Mouse (Mus musculus) adrenal gland, postnatal 4 days (tissue): ENCODE data around the gene Sncg. TPM values are rescaled to one million over a fixed set of nuclear protein-coding genes. Genes with fewer than 3 reads are reported as not detected.

Experiments
- DNase-seq, 2 experiments: peaks; one replicate each; pipeline ENCODE4 v3.0.0; 2021 to 2022; ENCODE audit warnings: low spot score in 2 of 2, mixed read lengths in 2 of 2
- total RNA-seq, 2 experiments: library from RNA; stranded (reverse); gene quantifications; 2 replicates each; pipeline ENCODE4 v1.2.3; 2021

Sncg gene
- total RNA-seq, 2 experiments from 2014 or later = 17.2 to 45.8 TPM

DNA sequence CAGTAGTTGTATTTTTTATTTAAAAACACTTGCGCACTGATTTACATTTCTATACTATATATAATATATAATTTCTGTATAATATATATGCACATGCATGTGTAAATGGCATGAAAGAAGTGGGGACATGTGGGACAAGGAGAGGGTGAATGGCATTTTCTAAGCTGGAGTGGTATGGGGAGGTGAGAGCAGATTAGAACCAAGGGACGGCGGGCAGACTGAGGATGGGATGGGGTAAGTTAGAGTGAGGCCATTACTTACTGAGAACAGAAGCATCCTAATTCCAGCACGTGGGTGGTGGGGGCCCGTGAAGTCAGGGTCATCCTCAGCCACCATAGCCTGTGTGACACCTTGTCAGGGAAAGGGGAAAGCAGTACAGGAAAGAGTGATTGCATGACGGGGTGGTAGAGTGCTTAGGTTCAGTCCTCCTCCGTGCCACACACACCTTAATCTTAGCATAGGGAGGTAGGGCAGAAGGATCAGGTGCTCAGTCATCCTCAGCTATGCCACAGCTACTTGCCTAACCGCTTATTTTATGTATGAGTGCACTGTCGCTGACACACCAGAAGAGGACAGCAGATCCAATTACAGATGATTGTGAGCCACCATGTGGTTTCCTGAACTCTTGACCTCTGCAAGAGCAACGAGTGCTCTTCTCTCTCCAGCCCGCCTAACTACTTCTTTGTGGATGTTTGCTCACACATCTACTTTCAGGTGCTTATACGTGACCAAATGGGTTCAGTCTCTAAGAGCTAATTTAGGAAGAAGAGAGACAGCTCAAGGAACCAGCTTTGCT lies 28.6 kb downstream of the Sncg start:
- no peak for DNase-seq

DNA sequence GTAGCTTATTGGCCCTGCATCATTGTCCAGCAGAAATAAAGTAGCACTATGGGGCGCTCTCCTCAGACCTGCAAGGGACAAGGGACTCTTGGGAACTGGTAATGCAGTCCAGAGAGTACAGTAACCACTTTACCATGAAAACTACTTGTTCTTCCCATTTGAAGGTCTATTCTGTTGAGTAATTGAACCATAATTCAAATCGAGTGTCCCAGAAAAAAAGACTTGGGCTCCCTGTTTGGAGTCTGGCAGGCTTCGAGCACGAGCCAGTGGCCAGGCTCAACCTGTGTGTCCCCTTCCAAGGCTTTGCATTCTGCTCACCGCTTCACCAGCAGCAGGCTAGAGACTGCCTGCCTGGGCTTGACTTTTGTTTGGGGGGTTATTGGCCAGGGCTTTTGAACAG lies 30.2 kb downstream of the Sncg start:
- no peak for DNase-seq

DNA sequence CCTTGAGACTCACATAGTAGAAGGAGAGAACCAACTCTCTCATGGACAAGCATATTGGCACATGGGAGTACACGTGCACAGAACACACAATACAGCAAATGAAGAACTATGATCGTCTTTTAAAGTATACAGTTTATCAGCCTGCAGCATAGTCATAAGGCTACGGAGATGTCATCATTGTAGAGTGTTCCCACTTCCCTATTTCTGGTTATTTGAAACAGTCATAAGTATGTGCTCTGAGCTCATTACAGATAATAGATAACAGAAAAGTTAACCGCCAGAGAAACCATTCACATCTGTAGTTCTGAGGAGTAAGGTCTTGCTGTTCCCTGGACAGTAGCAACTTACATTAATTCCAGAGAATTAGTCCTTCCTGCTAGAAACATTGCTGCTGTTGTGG lies 31.5 kb downstream of the Sncg start:
- no peak for DNase-seq

DNA sequence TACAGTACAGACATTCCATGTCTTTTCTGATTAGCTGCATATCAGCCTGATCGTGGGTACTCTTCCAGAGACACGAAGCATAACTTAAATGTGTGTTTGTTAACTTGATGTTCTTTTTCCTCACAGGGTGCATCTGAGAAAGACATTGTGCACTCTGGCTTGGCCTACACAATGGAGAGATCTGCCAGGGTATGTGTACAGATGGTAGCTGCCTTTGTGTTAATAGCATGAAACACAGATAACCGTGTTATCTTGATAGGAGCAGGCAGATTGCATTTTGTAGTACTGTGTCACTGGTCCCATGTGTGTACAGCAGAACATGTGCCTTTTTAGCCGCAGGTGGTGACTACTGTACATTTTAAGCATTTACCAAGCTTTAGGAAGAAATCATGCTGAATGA lies 32.6 kb downstream of the Sncg start:
- no peak for DNase-seq

DNA sequence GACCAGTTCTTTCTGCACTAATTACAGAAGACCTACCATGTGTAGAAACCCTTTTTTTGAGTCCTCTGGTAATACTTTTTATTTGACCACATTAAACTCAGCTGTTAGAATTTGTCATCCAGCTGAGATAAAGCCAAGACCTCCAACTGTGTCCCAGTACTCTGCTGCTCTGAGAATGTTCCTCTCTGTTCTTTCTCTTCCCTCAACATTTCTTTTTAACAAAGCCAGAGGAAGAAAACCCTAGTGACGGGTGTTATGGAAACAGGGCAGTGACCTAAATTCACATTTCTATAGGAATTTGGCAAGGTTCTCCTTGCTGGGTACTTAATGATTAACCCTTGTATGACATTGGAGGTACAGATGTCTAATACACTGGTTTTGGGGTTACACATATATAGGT lies 35.1 kb downstream of the Sncg start:
- DNase-seq = no peak

DNA sequence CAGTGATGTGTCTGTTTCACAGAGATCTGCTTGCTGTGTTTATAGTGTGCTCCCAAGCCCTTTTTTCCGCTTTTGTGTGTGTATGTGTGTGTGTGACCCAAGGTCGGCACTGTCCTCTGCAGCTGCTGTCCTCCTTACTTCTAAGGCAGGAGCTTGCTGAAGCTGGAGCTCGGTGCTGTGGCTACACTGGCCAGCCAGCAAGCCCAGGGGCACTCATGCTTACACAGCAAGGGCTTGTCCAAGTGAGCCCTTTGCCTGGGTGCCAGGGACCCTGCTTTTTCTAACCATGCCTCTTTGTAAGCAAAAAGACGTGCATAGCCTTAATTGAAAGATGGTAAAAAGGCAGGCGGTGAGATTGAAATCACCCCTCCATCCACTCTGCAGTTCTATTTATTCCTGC lies 42.1 kb downstream of the Sncg start:
- DNase-seq = no peak

DNA sequence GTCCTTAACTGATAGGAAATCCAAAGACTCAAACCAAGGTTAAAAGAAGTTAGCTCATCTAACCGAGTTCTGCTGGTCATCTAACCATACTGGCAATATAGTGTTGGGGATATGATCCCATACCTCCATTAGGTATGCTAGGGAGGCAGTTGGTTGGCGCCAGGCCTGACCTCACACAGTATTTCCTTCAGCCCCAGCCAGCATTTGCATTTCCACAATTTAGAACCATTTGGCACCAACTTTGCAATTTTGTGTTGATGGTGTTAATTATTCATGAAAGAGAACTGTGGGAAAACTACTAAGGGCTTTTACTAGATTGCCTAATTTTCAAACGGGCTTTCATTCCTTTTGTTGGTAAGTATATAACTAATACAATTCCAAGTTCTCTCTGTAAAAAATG lies 42.7 kb downstream of the Sncg start:
- DNase-seq = no peak

DNA sequence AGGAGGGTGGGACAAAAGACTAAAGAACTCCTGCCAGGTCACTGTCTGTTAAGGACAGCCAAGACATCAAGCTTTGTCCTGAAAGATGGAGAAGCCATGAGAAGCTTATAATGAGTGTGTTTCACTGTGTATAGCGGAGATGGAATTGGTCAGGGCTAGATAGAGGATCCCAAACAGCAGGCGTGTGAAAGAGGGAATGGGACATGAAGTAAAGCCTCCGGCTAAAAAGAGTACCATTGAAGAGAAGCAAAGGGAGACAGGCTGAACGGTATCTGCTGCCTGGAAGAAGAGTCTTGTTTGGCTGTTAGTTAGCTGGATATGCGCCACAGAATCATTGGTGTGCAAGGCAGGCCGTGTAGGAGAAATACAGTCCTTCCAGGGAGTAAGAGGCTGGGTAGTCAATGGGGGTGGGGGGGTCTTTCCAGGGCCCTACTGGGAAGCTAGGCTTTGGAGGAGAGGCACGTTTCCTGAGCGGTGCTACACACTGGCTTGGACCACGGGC lies 43.9 kb downstream of the Sncg start:
- no peak for DNase-seq

DNA sequence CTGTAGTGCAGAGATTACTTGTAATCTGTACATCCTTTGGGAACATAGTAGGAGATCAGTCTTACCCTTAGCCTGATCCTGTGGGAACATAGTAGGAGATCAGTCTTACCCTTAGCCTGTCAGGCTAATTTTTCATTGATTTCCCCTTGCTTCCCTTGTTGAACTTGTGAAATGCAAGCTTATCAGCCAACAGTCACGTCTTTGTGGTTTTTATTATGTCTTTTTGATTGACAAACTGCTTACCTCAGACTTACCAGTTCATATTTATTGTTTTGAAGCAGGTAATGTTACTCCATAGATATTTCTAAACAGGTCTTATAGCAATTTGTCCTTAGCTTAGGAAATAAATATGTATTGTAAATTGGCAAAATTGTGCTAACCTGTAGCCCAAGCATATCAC lies 47.0 kb downstream of the Sncg start:
- no peak for DNase-seq

DNA sequence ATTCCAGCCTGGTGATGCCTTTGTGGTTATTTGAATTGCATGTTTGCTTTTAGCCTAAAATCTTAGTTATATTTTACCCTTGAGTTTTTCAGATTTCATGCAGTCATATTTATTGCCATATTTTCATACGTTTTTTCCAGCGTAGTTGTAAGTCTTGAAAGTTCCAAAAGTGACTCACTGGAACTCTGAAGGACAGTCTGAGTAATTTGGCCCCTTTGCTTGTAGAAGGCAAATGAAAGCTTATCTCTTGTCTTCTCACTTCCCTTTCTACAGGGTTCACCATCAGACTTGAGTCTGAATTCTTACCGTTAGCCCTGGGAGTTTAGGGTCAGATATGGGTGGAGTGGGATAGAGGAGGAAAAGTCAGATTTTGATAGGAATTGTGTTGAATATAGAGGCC lies 48.0 kb downstream of the Sncg start:
- DNase-seq = no peak

DNA sequence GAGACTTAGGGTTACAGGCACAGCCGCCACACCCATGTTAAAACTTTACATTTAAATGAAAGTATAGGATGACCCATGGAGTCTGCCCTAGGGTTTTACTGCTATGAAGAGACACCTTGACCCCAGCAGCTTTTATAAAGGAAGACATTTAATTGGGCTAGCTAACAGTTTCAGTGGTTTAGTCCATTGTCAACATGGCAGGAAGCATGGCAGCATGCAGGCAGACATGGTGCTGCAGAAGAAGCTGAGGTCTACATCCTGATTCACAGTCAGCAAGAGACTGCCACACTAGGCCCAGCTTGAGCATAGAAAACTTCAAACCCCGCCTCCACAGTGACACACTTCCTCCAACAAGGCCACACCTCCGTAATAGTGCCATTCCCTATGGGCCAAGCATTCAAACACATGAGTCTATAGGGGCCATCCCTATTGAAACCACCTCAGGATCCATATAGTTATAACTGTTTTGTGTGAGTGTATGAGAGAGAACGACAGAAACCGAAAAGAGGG lies 51.0 kb downstream of the Sncg start:
- DNase-seq = no peak

Other genes starting within 250 kb of the Sncg start
- under 1 TPM in 1 of 2 experiments, not detected in 1; 0.20 TPM for gene Npy4r, start 222.3 kb downstream of the Sncg start, total RNA-seq
- gene Gprin2, start 173.1 kb downstream of the Sncg start, total RNA-seq = 1 to 10 TPM; 3.0 to 3.9 TPM
- 1 to 10 TPM; 1.1 to 1.3 TPM for gene Syt15, start 155.2 kb downstream of the Sncg start, total RNA-seq
- gene Shld2, start 64.3 kb downstream of the Sncg start, total RNA-seq = 10 to 100 TPM; 12.6 to 16.0 TPM
- 100 to 1,000 TPM; 220 to 286 TPM for gene Glud1, start 64.1 kb downstream of the Sncg start, total RNA-seq
- not detected for gene Fam25c, start 19.4 kb downstream of the Sncg start, total RNA-seq
- gene Mmrn2, start 676 bp upstream of the Sncg start, total RNA-seq = 10 to 100 TPM; 26.0 to 28.3 TPM
- 10 to 100 TPM; 79.7 to 81.9 TPM for gene Bmpr1a, start 128.6 kb upstream of the Sncg start, total RNA-seq
- gene 9230112D13Rik, start 148.0 kb upstream of the Sncg start, total RNA-seq = not detected
- gene Ldb3, start 213.9 kb upstream of the Sncg start, total RNA-seq = 10 to 100 TPM; 14.3 to 37.2 TPM
- not detected for gene Opn4, start 225.4 kb upstream of the Sncg start, total RNA-seq